Mouse (Mus musculus): ENCODE data around the gene Tomm20l.

GRCm38 (mm10) chr12:71086331-71086730 lies 24.9 kb upstream of the Tomm20l start:
- TF ChIP-seq EP300 (IDR thresholded peaks at IDR 0.05; ENCODE audit: low read depth) (no peak), CTCF (IDR thresholded peaks at IDR 0.05; ENCODE audit: low read depth) (no peak)

Measured in liver, embryonic 14.5 days (tissue).